Mouse (Mus musculus): Measurements from ENCODE around the gene Gtpbp6.
"Not testable (repeated sequence)": the region's sequence is repeated elsewhere in the genome, so short reads cannot be mapped to it uniquely, and the experiment has no call there.

Gene Gtpbp6

DNA sequence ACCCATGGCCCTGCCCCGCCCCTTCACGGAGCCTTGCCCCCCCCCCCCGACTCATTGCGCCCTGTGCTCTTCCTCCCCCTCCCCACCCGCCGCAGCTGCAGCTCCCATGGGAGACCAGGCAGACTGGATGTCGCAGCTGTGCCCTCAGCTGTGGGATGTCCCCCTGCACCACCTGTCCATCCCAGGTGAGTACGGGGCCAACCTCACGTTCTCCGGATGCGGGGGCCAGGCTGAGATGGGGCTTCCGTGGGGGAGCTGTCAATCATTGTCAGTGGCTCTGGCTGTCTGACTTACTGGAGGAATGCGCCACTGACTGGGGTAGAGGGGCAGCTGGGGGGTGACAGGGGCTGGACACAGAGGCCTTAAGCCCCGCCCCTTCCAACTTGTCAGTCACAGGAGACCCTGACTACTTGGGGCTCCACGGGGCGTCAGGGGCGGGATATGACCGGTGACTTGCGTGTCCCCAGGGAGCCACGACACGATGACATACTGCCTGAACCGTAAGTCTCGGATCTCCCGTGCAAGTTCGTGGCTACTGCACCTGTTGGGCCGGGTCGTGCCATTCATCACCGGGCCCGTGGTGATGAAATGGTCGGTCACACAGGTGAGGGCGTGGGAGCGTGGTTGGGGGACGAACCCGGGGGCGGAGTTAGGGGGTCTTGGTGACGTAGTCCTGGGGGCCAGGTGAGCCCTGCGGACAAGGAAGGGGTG lies 6.9 kb downstream of the Gtpbp6 start:
- no peak for DNase-seq (ENCODE audit: low read depth, low spot score)

- DNase-seq (ENCODE audit: low read depth, low spot score), result no peak
Observed at GRCm38 (mm10) chr5:110099656-110100580, 8.1 kb downstream of the Gtpbp6 start, which contains the start of gene Plcxd1. TSS of gene Plcxd1 (plus strand) at chr5:110099969.

- DNase-seq (ENCODE audit: low read depth, low spot score), result peak; percentile 73
Observed at GRCm38 (mm10) chr5:110098991-110099477, 9.0 kb downstream of the Gtpbp6 start.

GRCm38 (mm10) chr5:110094847-110095213 lies 13.2 kb downstream of the Gtpbp6 start:
- no peak for DNase-seq (ENCODE audit: low read depth, low spot score)

GRCm38 (mm10) chr5:110094030-110094846 lies 13.8 kb downstream of the Gtpbp6 start, which contains the start of gene Gm35315:
TSS of gene Gm35315 (minus strand) at chr5:110094420.
- DNase-seq (ENCODE audit: low read depth, low spot score), result peak; percentile 91

GRCm38 (mm10) chr5:110091546-110091945 lies 16.5 kb downstream of the Gtpbp6 start:
- no peak for DNase-seq (ENCODE audit: low read depth, low spot score)

DNA sequence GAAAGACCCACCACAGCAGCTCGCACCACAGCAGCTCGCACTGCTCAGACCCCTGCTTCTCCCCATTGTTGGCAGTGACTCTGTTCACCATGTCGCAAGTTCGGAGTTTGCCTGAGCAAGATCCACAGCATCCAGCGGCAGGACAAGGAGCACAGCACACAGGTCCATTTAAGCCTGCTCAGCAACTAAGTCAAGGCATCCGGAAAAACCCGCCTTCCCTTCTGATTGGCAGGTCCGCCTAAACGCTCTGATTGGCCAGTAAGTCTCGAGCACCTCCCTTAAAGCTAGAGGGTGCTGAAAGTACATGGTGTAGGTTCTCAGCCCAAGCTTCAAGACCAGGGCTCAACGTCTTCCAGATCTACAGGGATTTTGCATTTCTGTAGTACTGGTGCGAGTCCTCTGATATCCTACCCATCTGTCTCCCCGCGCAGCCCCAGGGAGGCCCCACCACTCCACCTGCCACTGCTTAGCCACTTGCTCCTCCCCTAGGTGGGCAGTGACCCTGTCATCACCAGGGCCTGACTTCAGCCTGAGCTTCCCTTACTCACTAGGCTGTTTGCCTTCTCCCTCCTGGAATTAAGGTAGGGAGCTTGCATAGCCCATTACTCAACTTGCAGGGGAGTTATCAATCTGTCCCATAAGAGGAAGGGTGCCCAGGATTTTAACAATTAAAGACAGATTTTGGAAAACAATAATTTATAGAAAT lies 21.7 kb downstream of the Gtpbp6 start:
- no peak for DNase-seq (ENCODE audit: low read depth, low spot score)

DNA sequence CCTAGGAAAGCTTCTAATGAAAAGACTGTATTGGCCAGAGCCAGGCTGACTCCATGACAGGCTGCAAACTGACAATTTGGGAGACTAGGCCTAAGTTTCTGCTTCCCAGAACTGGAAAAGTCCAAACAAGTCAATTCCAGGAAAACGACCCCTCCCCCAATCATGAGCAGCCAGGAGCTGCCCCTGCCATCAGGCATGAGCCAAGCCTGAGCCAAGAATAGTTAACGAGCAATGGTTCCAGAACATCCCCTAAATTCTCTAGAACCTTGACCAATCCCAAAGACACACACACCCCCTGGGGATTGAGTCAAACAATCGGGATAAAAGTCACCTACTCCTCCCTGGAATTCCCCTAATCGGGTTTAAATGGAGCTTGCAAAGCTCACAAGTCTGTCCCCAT lies 25.0 kb downstream of the Gtpbp6 start:
- no peak for DNase-seq (ENCODE audit: low read depth, low spot score)

GRCm38 (mm10) chr5:110072413-110072812 lies 35.6 kb downstream of the Gtpbp6 start, which contains the start of gene Gm17655:
TSS of gene Gm17655 (minus strand) at chr5:110072513.
- DNase-seq (ENCODE audit: low read depth, low spot score), result not testable (repeated sequence)

DNA sequence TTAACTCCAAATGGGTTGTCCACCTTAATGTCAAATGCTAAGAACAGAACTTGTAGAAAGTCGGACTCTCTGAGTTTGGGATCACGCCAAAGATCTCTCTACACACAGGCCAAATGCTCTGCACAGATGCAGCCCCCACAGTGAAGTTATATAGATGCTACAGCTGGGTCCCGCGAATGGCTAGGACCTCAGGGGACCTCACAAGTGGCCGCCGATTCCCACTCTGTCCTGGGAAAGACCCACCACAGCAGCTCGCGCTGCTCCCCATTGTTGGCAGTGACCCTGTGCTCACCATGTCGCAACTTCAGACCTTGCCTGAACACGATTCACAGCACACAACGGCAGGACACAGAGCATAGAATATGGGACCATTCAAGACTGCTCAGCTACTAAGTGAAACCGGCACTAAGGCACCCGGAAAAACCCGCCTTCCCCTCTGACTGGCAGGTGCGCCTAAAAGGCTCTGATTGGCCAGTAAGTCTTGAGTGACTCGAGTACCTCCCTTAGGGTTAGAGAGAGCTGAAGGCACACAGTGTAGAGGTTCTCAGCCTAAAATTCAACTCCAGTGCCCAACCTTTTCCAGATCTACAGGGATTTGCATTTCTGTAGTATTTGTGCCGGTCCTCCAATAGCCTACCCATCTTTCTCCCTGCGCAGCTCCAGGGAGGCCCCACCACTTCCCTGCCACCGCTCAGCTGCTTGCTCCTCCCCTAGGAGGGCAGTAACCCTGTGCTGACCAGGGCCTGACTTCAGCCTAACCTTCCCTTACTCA lies 50.2 kb downstream of the Gtpbp6 start:
- DNase-seq (ENCODE audit: low read depth, low spot score), result peak; percentile 77

All from telencephalon, adult 2 months (tissue).